Mouse (Mus musculus) stomach, embryonic 14.5 days (tissue): ENCODE results near the gene Magi1. TPM values are rescaled to one million over a fixed set of nuclear protein-coding genes. Genes with fewer than 3 reads are reported as not detected.

Experiments
- ATAC-seq: fragments of 200-750 bp; cut with Nextera tagmentation; 2 replicates; pipeline ENCODE4 v1.8.0; 2017; ENCODE audit warnings: low read depth, moderate TSS enrichment; ENCODE audit not compliant: insufficient number of reproducible peaks, insufficient read depth, low FRiP score
- H3K27ac ChIP-seq: fragments of 300-500 bp; sonication (generic); 2 replicates; pipeline ENCODE4 v1.5.1; 2014; ENCODE audit warnings: mild to moderate bottlenecking, low read length, moderate library complexity, mixed read lengths
- H3K27me3 ChIP-seq: fragments of 300-500 bp; sonication (generic); 2 replicates; pipeline ENCODE4 v1.6.1; 2014; ENCODE audit warnings: low read length, control low read depth, mixed read lengths; ENCODE audit not compliant: control insufficient read depth, insufficient read depth
- H3K36me3 ChIP-seq: fragments of 300-500 bp; sonication (generic); 2 replicates; pipeline ENCODE4 v1.6.1; 2014; ENCODE audit warnings: mild to moderate bottlenecking, control low read depth, low read length, moderate library complexity, mixed read lengths; ENCODE audit not compliant: control insufficient read depth, insufficient read depth
- H3K4me1 ChIP-seq: fragments of 300-500 bp; sonication (generic); 2 replicates; pipeline ENCODE4 v1.6.1; 2014; ENCODE audit warnings: low read length, control low read depth, mixed read lengths; ENCODE audit not compliant: control insufficient read depth, insufficient read depth
- H3K4me2 ChIP-seq: fragments of 300-500 bp; sonication (generic); replicated peaks from 2 replicates; pipeline ENCODE4 v1.6.1; 2014; ENCODE audit warnings: low read depth, low read length, control low read depth
- H3K4me3 ChIP-seq: fragments of 300-500 bp; sonication (generic); 2 replicates; pipeline ENCODE4 v1.5.1; 2014; ENCODE audit warnings: low read depth, low read length, control low read depth
- H3K9ac ChIP-seq: fragments of 300-500 bp; sonication (generic); replicated peaks from 2 replicates; pipeline ENCODE4 v1.6.1; 2014; ENCODE audit warnings: low read depth, mild to moderate bottlenecking, control low read depth, low read length, moderate library complexity, mixed read lengths
- H3K9me3 ChIP-seq: fragments of 300-500 bp; sonication (generic); 2 replicates; pipeline ENCODE4 v1.6.1; 2016; ENCODE audit warnings: low read depth, low read length, control low read depth; ENCODE audit not compliant: control insufficient read depth
- WGBS: fragments of 180-500 bp; shearing (Covaris S2); extraction: QIAGEN DNeasy Blood & Tissue Kit; methylation state at CpG from one replicate; pipeline ENCODE4 v1.1.7; 2014; 5-methylcytosine and 5-hydroxymethylcytosine counted together
- polyA plus RNA-seq: library from polyadenylated mRNA; unstranded; fragments of >200 nt; fragmentation: Nextera tagmentation; extraction: Ambion mirVana; gene quantifications from 2 replicates; pipeline ENCODE4 v1.2.1, GENCODE M21; 2014

Gene Magi1
- polyA plus RNA-seq, 1 experiment from 2014 or later = 15.0 TPM

DNA sequence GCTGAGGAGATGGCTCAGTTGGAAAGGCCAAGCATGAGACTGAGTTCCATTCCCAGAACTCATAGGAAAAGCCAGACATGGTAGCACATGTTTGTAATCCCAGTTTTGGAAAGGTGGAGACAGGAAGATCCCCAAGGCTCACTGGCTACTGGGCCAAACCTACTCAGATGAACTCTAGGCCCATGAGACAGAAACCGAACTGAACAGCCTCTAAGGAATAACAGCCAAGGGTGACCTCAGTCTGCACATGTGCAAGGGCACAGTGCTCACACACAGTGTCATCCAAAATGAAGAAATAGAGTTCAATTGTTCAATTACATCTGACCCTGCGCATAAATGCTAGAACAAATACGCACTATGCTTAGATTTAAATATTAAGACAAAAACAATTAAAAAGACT lies 547.6 kb downstream of the Magi1 start:
- WGBS = 91% methylated on average over 3 of the region's 3 CpGs
- H3K9me3 ChIP-seq = no peaks in the 10 kb centered on the region

DNA sequence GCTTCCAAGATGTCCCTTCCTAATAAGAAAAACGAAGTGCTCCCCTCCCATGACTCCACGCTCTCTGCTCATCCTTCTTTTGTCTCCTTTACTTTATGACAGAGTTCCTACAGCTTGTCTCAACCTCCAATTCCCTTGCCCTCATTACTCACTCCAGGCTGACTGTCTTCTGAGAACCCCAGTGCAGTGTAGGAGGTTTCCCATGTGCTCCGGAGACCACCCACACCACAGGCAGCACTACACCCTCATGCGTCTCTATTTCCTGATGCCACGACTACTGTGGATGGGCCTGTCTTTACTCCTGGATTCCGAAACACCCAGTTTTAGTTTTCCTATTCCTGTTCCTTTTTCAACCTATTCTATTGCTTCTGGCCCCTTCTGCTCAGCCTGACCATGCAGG lies 549.9 kb downstream of the Magi1 start:
- no peak overlapping the region for H3K9ac ChIP-seq
- ATAC-seq = no peak
- no peak overlapping the region for H3K4me3 ChIP-seq
- no peaks in the 10 kb centered on the region for H3K36me3 ChIP-seq
- H3K4me2 ChIP-seq = no peak overlapping the region
- H3K4me1 ChIP-seq = no peaks in the 10 kb centered on the region
- 71% methylated on average over 6 of the region's 6 CpGs for WGBS
- no peaks in the 10 kb centered on the region for H3K9me3 ChIP-seq
- H3K27me3 ChIP-seq = no peaks in the 10 kb centered on the region
- no peak overlapping the region for H3K27ac ChIP-seq

More for the DNA sequence above, 547.6 kb downstream of the Magi1 start:
- no peak overlapping the region for H3K27ac ChIP-seq
- ATAC-seq = no peak
- H3K4me3 ChIP-seq = no peak overlapping the region
- no peak overlapping the region for H3K4me2 ChIP-seq
- no peaks in the 10 kb centered on the region for H3K4me1 ChIP-seq
- H3K9ac ChIP-seq = no peak overlapping the region
- H3K36me3 ChIP-seq = no peaks in the 10 kb centered on the region
- no peaks in the 10 kb centered on the region for H3K27me3 ChIP-seq

- Histone ChIP-seq H3K27me3 (no peaks in the 10 kb centered on the region), H3K27ac (no peak overlapping the region), H3K9me3 (no peaks in the 10 kb centered on the region), H3K4me3 (no peak overlapping the region), H3K9ac (no peak overlapping the region), H3K4me1 (no peaks in the 10 kb centered on the region), H3K36me3 (no peaks in the 10 kb centered on the region), H3K4me2 (no peak overlapping the region)
- ATAC-seq = no peak
- WGBS = 66% methylated on average over 8 of the region's 8 CpGs
Measured at GRCm38 (mm10) chr6:93729702-93730101, 554.0 kb downstream of the Magi1 start.

DNA sequence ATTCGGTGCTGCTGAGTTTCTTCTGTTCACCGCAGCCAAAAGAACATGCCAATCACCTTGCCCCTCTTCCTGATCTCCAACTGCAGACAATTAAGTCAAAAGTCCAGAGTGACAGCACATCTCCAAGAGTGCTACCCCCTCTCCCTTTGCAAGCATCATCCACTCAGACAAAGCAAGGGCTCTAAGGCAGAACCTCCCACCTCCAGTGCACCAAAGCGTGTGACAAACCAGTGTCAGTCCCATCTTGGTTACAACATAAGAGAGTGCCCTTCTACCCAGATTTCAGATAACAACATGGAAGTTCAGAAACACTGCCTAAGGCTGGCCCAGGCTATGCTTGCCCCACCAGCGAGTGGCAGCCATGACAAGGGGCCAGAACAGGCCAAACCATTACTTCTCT lies 554.9 kb downstream of the Magi1 start:
- WGBS = 89% methylated on average over 4 of the region's 4 CpGs
- no peaks in the 10 kb centered on the region for H3K27me3 ChIP-seq
- no peak for ATAC-seq
- no peak overlapping the region for H3K9ac ChIP-seq
- H3K4me1 ChIP-seq = no peaks in the 10 kb centered on the region
- no peaks in the 10 kb centered on the region for H3K9me3 ChIP-seq
- no peak overlapping the region for H3K27ac ChIP-seq
- H3K4me3 ChIP-seq = no peak overlapping the region
- H3K36me3 ChIP-seq = no peaks in the 10 kb centered on the region
- H3K4me2 ChIP-seq = no peak overlapping the region

GRCm38 (mm10) chr6:93727630-93728178 lies 556.0 kb downstream of the Magi1 start:
- H3K36me3 ChIP-seq = no peaks in the 10 kb centered on the region
- H3K4me2 ChIP-seq = 0 out of 2 replicates have a peak overlapping the region, but pooled peaks have one; percentile 7
- no peaks in the 10 kb centered on the region for H3K4me1 ChIP-seq
- H3K9me3 ChIP-seq = no peaks in the 10 kb centered on the region
- 0 out of 2 replicates have a peak, but pooled peaks have one; percentile 37 for ATAC-seq
- 34% methylated on average over 15 of the region's 15 CpGs for WGBS
- no peak overlapping the region for H3K4me3 ChIP-seq
- no peak overlapping the region for H3K9ac ChIP-seq
- no peak overlapping the region for H3K27ac ChIP-seq
- no peaks in the 10 kb centered on the region for H3K27me3 ChIP-seq

DNA sequence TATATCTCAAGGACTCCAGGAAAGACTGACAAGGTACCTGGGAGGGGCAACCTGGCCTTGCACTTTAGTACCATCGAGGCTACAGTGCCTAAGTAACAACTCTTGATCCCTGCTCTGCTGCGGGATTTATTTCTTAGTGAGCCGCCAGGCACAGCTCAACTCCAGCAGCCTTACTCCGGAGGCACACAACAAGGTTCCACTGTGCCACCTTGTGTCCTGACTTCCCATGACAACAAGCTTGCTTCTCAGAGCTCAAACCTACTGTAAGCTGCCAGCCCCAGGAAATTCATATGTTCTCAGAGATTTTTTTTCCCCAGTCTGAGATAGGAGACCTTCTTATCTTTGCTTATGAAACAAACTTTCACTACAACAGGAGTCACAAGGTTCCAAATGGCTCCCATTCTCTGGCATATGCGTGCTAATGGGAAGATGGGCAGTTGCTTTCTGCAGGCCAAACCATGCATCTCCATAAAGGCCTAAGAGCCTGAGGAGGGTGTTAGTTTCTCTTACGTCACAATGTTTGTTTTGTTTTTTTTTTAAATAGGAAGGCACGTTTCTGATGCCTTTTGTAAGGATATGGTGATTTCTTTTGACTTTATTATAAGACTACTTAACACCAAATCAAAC lies 556.8 kb downstream of the Magi1 start:
- Histone ChIP-seq H3K4me1 (no peaks in the 10 kb centered on the region), H3K4me3 (no peak overlapping the region), H3K27me3 (no peaks in the 10 kb centered on the region), H3K4me2 (no peak overlapping the region), H3K9ac (no peak overlapping the region), H3K36me3 (no peaks in the 10 kb centered on the region), H3K27ac (no peak overlapping the region), H3K9me3 (no peaks in the 10 kb centered on the region)
- ATAC-seq = no peak
- 40% methylated on average over 7 of the region's 7 CpGs for WGBS

GRCm38 (mm10) chr6:93726121-93726520 lies 557.6 kb downstream of the Magi1 start:
- H3K4me1 ChIP-seq = no peaks in the 10 kb centered on the region
- H3K4me2 ChIP-seq = no peak overlapping the region
- H3K9me3 ChIP-seq = no peaks in the 10 kb centered on the region
- H3K27ac ChIP-seq = no peak overlapping the region
- no peak overlapping the region for H3K9ac ChIP-seq
- WGBS = 86% methylated on average over 10 of the region's 10 CpGs
- H3K4me3 ChIP-seq = no peak overlapping the region
- H3K36me3 ChIP-seq = no peaks in the 10 kb centered on the region
- H3K27me3 ChIP-seq = no peaks in the 10 kb centered on the region
- no peak for ATAC-seq

GRCm38 (mm10) chr6:93724749-93725148 lies 559.0 kb downstream of the Magi1 start:
- 78% methylated on average over 7 of the region's 7 CpGs for WGBS
- H3K9ac ChIP-seq = no peak overlapping the region
- no peak overlapping the region for H3K4me3 ChIP-seq
- no peak for ATAC-seq
- no peaks in the 10 kb centered on the region for H3K27me3 ChIP-seq
- H3K4me2 ChIP-seq = no peak overlapping the region
- no peak overlapping the region for H3K27ac ChIP-seq
- H3K4me1 ChIP-seq = no peaks in the 10 kb centered on the region
- no peaks in the 10 kb centered on the region for H3K36me3 ChIP-seq
- no peaks in the 10 kb centered on the region for H3K9me3 ChIP-seq

DNA sequence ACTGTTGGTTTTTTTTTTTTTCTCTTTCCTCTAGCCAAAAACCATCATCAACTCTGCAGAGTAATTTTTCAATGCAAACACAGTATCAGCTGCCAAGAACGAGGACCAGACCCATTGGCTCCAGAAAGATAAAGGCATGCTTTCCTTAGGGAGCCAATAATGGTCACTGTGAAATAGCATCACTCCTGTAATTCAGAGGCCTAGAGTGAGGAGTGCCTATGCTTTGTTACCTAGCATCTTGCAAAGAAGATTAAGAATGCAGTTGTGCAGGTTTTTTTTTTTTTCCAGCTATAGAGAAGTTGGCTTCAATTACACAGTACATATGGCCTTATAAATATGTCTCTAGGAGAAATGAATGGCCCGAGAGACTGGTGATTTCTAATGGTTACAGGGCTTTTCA lies 560.5 kb downstream of the Magi1 start:
- 46% methylated on average over 2 of the region's 2 CpGs for WGBS
- no peak overlapping the region for H3K27ac ChIP-seq
- H3K4me3 ChIP-seq = no peak overlapping the region
- H3K9ac ChIP-seq = no peak overlapping the region
- no peaks in the 10 kb centered on the region for H3K27me3 ChIP-seq
- ATAC-seq = no peak
- H3K36me3 ChIP-seq = no peaks in the 10 kb centered on the region
- H3K9me3 ChIP-seq = no peaks in the 10 kb centered on the region
- peaks cover 5% of the 10 kb centered on the region; the same call in 1 of the 2 replicates for H3K4me1 ChIP-seq
- no peak overlapping the region for H3K4me2 ChIP-seq
